ENCODE assay signal across 24 mouse cellular contexts in genomic region chr6:73981742-73982141, GRCm38 (mm10).
"Had no signal": no experiment of that assay in that cellular context is flagged by ENCODE, and none has a peak within 500 bp of the region (broad histone marks: within the 10 kb centered on the region; RNA-seq: fewer than 3 reads in every experiment).

No protein-coding gene starts in this region.

- DNase-seq: kidney, adult 2 months; kidney, postnatal 25 days; liver; lung, adult 18-20 months; lung, postnatal 10 days; lung, postnatal 36 days; retina, postnatal 1 day; right cerebral cortex, postnatal 25 days; spleen, adult 18-20 months; thymus, adult 18-20 months; thymus, postnatal 36 days had no signal

- ATAC-seq: liver, embryonic 12.5 days; midbrain, embryonic 13.5 days; midbrain, embryonic 16.5 days had no signal

- H3K27me3 ChIP-seq: limb, embryonic 13.5 days; liver, embryonic 12.5 days; liver, embryonic 15.5 days; lung, embryonic 15.5 days; megakaryocyte, embryonic 14.5 days; midbrain, embryonic 13.5 days; neural tube, embryonic 13.5 days; stomach, embryonic 15.5 days had no signal

- H3K9ac ChIP-seq: limb, embryonic 13.5 days; liver, embryonic 12.5 days; liver, embryonic 15.5 days; lung, embryonic 15.5 days; midbrain, embryonic 13.5 days; neural tube, embryonic 13.5 days; stomach, embryonic 15.5 days had no signal

- H3K9me3 ChIP-seq: limb, embryonic 10.5 days; limb, embryonic 13.5 days; liver, embryonic 12.5 days; liver, embryonic 15.5 days; lung, embryonic 15.5 days; megakaryocyte, embryonic 14.5 days; midbrain, embryonic 10.5 days; midbrain, embryonic 13.5 days; neural tube, embryonic 13.5 days; stomach, embryonic 15.5 days had no signal

- H3K27ac ChIP-seq: kidney, postnatal 0 days; limb, embryonic 10.5 days; limb, embryonic 13.5 days; liver, embryonic 12.5 days; liver, embryonic 15.5 days; lung, embryonic 15.5 days; midbrain, embryonic 10.5 days; midbrain, embryonic 13.5 days; neural tube, embryonic 13.5 days; stomach, embryonic 15.5 days had no signal

- H3K4me1 ChIP-seq: limb, embryonic 10.5 days; limb, embryonic 13.5 days; liver, embryonic 12.5 days; liver, embryonic 15.5 days; lung, embryonic 15.5 days; megakaryocyte, embryonic 14.5 days; midbrain, embryonic 10.5 days; midbrain, embryonic 13.5 days; neural tube, embryonic 13.5 days; stomach, embryonic 15.5 days had no signal

- H3K4me2 ChIP-seq: limb, embryonic 13.5 days; liver, embryonic 12.5 days; liver, embryonic 15.5 days; lung, embryonic 15.5 days; midbrain, embryonic 13.5 days; neural tube, embryonic 13.5 days; stomach, embryonic 15.5 days had no signal

- H3K36me3 ChIP-seq: limb, embryonic 10.5 days; limb, embryonic 13.5 days; liver, embryonic 12.5 days; liver, embryonic 15.5 days; lung, embryonic 15.5 days; midbrain, embryonic 10.5 days; midbrain, embryonic 13.5 days; neural tube, embryonic 13.5 days; stomach, embryonic 15.5 days had no signal

- H3K4me3 ChIP-seq: limb, embryonic 10.5 days; limb, embryonic 13.5 days; liver, embryonic 12.5 days; liver, embryonic 15.5 days; lung, embryonic 15.5 days; megakaryocyte, embryonic 14.5 days; midbrain, embryonic 10.5 days; midbrain, embryonic 13.5 days; myocyte; neural tube, embryonic 13.5 days; stomach, embryonic 15.5 days had no signal
